26 mouse cellular contexts compared by ENCODE assay signal in the genomic region with DNA sequence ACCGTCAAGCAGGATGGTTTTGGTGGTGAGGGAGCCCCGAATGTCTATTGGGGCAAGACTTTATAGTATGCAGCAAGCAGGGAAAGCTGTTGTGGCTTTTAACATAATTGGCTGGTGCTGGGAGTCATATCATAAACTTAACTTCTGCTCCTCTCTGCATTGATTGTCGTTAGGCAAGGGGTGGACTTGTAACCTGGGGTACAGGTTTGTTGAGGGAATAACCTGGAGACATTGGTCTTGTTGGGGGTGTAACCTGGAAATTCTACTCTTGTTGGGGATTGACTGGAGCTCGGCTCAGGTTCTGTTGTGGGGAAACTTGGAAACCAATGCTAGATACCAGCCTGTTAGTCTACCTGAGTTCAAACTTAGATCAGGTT. TPM values are rescaled to one million over a fixed set of nuclear protein-coding genes. Genes with fewer than 3 reads are reported as not detected.
DNase-seq lines count a peak whose midpoint lies in the region; ATAC-seq lines count a peak whose summit lies in the region.
"Had no signal": no experiment of that assay in that cellular context is flagged by ENCODE, and none has a peak within 500 bp of the region (broad histone marks: within the 10 kb centered on the region; RNA-seq: fewer than 3 reads in every experiment).

No protein-coding gene starts in this region.

- H3K27ac ChIP-seq in liver, embryonic 12.5 days, result peak overlapping the region; percentile 62; the same call in 1 of the 2 replicates
- peak overlapping the region; percentile 7; the same call in 1 of the 2 replicates for H3K27ac ChIP-seq in liver, embryonic 16.5 days (ENCODE audit: low read length)
- H3K27ac ChIP-seq: embryonic facial prominence, embryonic 10.5 days; embryonic facial prominence, embryonic 13.5 days; forebrain, embryonic 12.5 days; forebrain, embryonic 15.5 days; heart, embryonic 15.5 days; hindbrain, embryonic 14.5 days had no signal

- WGBS in liver, embryonic 12.5 days (ENCODE audit: insufficient replicate concordance), result 58% methylated on average over 4 of the region's 4 CpGs
- WGBS in liver, embryonic 16.5 days (ENCODE audit: insufficient replicate concordance), result 44% methylated on average over 4 of the region's 4 CpGs

- no peak overlapping the region for H3K4me2 ChIP-seq in liver, embryonic 12.5 days
- H3K4me2 ChIP-seq in liver, embryonic 16.5 days (ENCODE audit: low read depth, low read length), result no peak overlapping the region
- H3K4me2 ChIP-seq: embryonic facial prominence, embryonic 13.5 days; forebrain, embryonic 12.5 days; forebrain, embryonic 15.5 days; heart, embryonic 12.5 days; heart, embryonic 15.5 days; hindbrain, embryonic 14.5 days had no signal

- H3K9ac ChIP-seq in liver, embryonic 12.5 days, result no peak overlapping the region
- H3K9ac ChIP-seq in liver, embryonic 16.5 days (ENCODE audit: low read depth, low read length), result no peak overlapping the region
- H3K9ac ChIP-seq: embryonic facial prominence, embryonic 13.5 days; forebrain, embryonic 12.5 days; forebrain, embryonic 15.5 days; heart, embryonic 12.5 days; heart, embryonic 15.5 days; hindbrain, embryonic 14.5 days had no signal

- no peaks in the 10 kb centered on the region for H3K9me3 ChIP-seq in liver, embryonic 12.5 days (replicated peaks)
- no peaks in the 10 kb centered on the region for H3K9me3 ChIP-seq in liver, embryonic 16.5 days (replicated peaks; ENCODE audit: control insufficient read depth, low read length)
- H3K9me3 ChIP-seq: embryonic facial prominence, embryonic 10.5 days; embryonic facial prominence, embryonic 13.5 days; forebrain, embryonic 12.5 days; forebrain, embryonic 15.5 days; G1E; heart, embryonic 12.5 days; heart, embryonic 15.5 days had no signal

- intact Hi-C loops in heart, postnatal 25 days (cut with DNase I), result no loop called here

- peak; percentile 74 for DNase-seq in heart, adult 11 months
- DNase-seq in heart, postnatal 25 days (ENCODE audit: low spot score), result no peak
- DNase-seq in adipocyte (ENCODE audit: low spot score), result no peak
- no peak for DNase-seq in adrenal gland, postnatal 4 days (ENCODE audit: low spot score in 2 of 2)
- DNase-seq: adrenal gland, adult 2 months; B cell, adult 2 months; cerebellum, adult 11-12 months; cerebellum, adult 8-10 months; cerebellum, postnatal 10 days; cerebellum, postnatal 36 days; embryo, embryonic 11 days; gastrocnemius, postnatal 14 days; heart, postnatal 10 days; heart, postnatal 4 days had no signal

- H3K4me1 ChIP-seq in liver, embryonic 12.5 days, result peaks cover 5% of the 10 kb centered on the region
- no peaks in the 10 kb centered on the region; the same call in 1 of the 2 replicates for H3K4me1 ChIP-seq in liver, embryonic 16.5 days (ENCODE audit: control insufficient read depth, low read depth, low read length)
- H3K4me1 ChIP-seq: embryonic facial prominence, embryonic 13.5 days; forebrain, embryonic 12.5 days; forebrain, embryonic 15.5 days; heart, embryonic 12.5 days; heart, embryonic 15.5 days had no signal

- H3K36me3 ChIP-seq in liver, embryonic 12.5 days, result no peaks in the 10 kb centered on the region
- H3K36me3 ChIP-seq in liver, embryonic 16.5 days (ENCODE audit: control insufficient read depth, insufficient read depth), result no peaks in the 10 kb centered on the region
- H3K36me3 ChIP-seq: embryonic facial prominence, embryonic 10.5 days; embryonic facial prominence, embryonic 13.5 days; forebrain, embryonic 12.5 days; forebrain, embryonic 15.5 days; heart, embryonic 12.5 days; heart, embryonic 15.5 days had no signal

- ATAC-seq in liver, embryonic 12.5 days, result no peak
- no peak for ATAC-seq in liver, embryonic 16.5 days (ENCODE audit: low read depth)
- ATAC-seq: forebrain, embryonic 15.5 days; Patski had no signal

- no peaks in the 10 kb centered on the region; the same call in 1 of the 2 replicates for H3K27me3 ChIP-seq in liver, embryonic 12.5 days (replicated peaks)
- no peaks in the 10 kb centered on the region for H3K27me3 ChIP-seq in liver, embryonic 16.5 days (ENCODE audit: control insufficient read depth, insufficient read depth, low read depth, low read length)
- H3K27me3 ChIP-seq: embryonic facial prominence, embryonic 13.5 days; forebrain, embryonic 12.5 days; forebrain, embryonic 15.5 days; heart, embryonic 12.5 days; heart, embryonic 15.5 days; Patski had no signal

- H3K4me3 ChIP-seq in liver, embryonic 12.5 days, result no peak overlapping the region
- no peak overlapping the region for H3K4me3 ChIP-seq in liver, embryonic 16.5 days (ENCODE audit: low read depth, low read length)
- H3K4me3 ChIP-seq: embryonic facial prominence, embryonic 10.5 days; embryonic facial prominence, embryonic 13.5 days; erythroblast, embryonic 14.5 days; forebrain, embryonic 12.5 days; forebrain, embryonic 15.5 days; heart, embryonic 12.5 days; heart, embryonic 15.5 days had no signal

RNA-seq across cellular contexts. Expression of a gene that starts 6.5 kb away (rescaled TPM):
- total RNA-seq in heart, postnatal 25 days (2021), result 10 to 100 TPM; 43.1 to 44.0 TPM
- 11.3 and 11.4 TPM in 2 replicates for polyA plus RNA-seq in liver, embryonic 12.5 days (2016; fragmentation: Nextera tagmentation; extraction: Ambion mirVana)
- 13.1 and 14.2 TPM in 2 replicates for polyA plus RNA-seq in liver, embryonic 16.5 days (2015; fragmentation: Nextera tagmentation; extraction: Ambion mirVana)
- 10 to 100 TPM; 19.9 to 21.6 TPM for total RNA-seq in adrenal gland, postnatal 4 days (2021)

RNA-seq across cellular contexts. Expression of a gene that starts 25.4 kb away (rescaled TPM):
- 10 to 100 TPM; 58.2 to 66.7 TPM for total RNA-seq in heart, postnatal 25 days (2021)
- polyA plus RNA-seq in liver, embryonic 12.5 days (2016; fragmentation: Nextera tagmentation; extraction: Ambion mirVana), result 12.8 and 13.9 TPM in 2 replicates
- polyA plus RNA-seq in liver, embryonic 16.5 days (2015; fragmentation: Nextera tagmentation; extraction: Ambion mirVana), result 11.2 and 11.9 TPM in 2 replicates
- 10 to 100 TPM; 46.2 to 47.3 TPM for total RNA-seq in adrenal gland, postnatal 4 days (2021)

RNA-seq across cellular contexts. Expression of a gene that starts 28.2 kb away (rescaled TPM):
- 1 to 10 TPM; 3.7 to 4.4 TPM for total RNA-seq in heart, postnatal 25 days (2021)
- polyA plus RNA-seq in liver, embryonic 12.5 days (2016; fragmentation: Nextera tagmentation; extraction: Ambion mirVana), result 0.11 and 0.12 TPM in 2 replicates
- polyA plus RNA-seq in liver, embryonic 16.5 days (2015; fragmentation: Nextera tagmentation; extraction: Ambion mirVana), result 0.14 and 0.15 TPM in 2 replicates
- 1 to 10 TPM; 1.3 TPM for total RNA-seq in adrenal gland, postnatal 4 days (2021)
- polyA plus RNA-seq: erythroblast, embryonic 14.5 days had no signal

RNA-seq across cellular contexts. Expression of a gene that starts 33.9 kb away (rescaled TPM):
- total RNA-seq in heart, postnatal 25 days (2021), result 1 to 10 TPM; 4.5 to 6.1 TPM
- polyA plus RNA-seq in liver, embryonic 12.5 days (2016; fragmentation: Nextera tagmentation; extraction: Ambion mirVana), result 54.4 and 55.1 TPM in 2 replicates
- 22.5 and 22.8 TPM in 2 replicates for polyA plus RNA-seq in liver, embryonic 16.5 days (2015; fragmentation: Nextera tagmentation; extraction: Ambion mirVana)
- 10 to 100 TPM; 25.1 to 26.2 TPM for total RNA-seq in adrenal gland, postnatal 4 days (2021)

RNA-seq across cellular contexts. Expression of a gene that starts 40.9 kb away (rescaled TPM):
- total RNA-seq in heart, postnatal 25 days (2021), result 100 to 1,000 TPM in 1 of 2 experiments, 10 to 100 TPM in 1; 93.8 to 100 TPM
- 23.0 and 23.3 TPM in 2 replicates for polyA plus RNA-seq in liver, embryonic 12.5 days (2016; fragmentation: Nextera tagmentation; extraction: Ambion mirVana)
- 16.4 and 19.8 TPM in 2 replicates for polyA plus RNA-seq in liver, embryonic 16.5 days (2015; fragmentation: Nextera tagmentation; extraction: Ambion mirVana)
- total RNA-seq in adrenal gland, postnatal 4 days (2021), result 10 to 100 TPM; 27.3 to 33.4 TPM
